Mouse (Mus musculus): ENCODE results near the gene Lbhd2. TPM values are rescaled to one million over a fixed set of nuclear protein-coding genes. Genes with fewer than 3 reads are reported as not detected.

Lbhd2 gene
- polyA plus RNA-seq, 1 experiment = not detected

- TF ChIP-seq TAL1 (IDR thresholded peaks at IDR 0.05; ENCODE audit: low read length) (no peak), GATA1 (IDR thresholded peaks at IDR 0.05; ENCODE audit: low read length) (no peak)
- peaks cover 75% of the 10 kb centered on the region for H3K4me1 ChIP-seq (ENCODE audit: control insufficient read depth)
- no peak overlapping the region for H3K4me3 ChIP-seq (replicated peaks)
- H3K27me3 ChIP-seq (ENCODE audit: control insufficient read depth) = peaks cover 6% of the 10 kb centered on the region; the same call in 1 of the 2 replicates
- peaks cover 96% of the 10 kb centered on the region for H3K36me3 ChIP-seq (ENCODE audit: control insufficient read depth)
- H3K9me3 ChIP-seq (ENCODE audit: control insufficient read depth, low read length) = no peaks in the 10 kb centered on the region
These were observed 41.5 kb downstream of the Lbhd2 start for GRCm38 (mm10) chr12:111447898-111448760.

GRCm38 (mm10) chr12:111448931-111449705 is 42.5 kb downstream of the Lbhd2 start:
- Histone ChIP-seq H3K4me1 (ENCODE audit: control insufficient read depth) (peaks cover 74% of the 10 kb centered on the region), H3K9me3 (ENCODE audit: control insufficient read depth, low read length) (no peaks in the 10 kb centered on the region), H3K27me3 (ENCODE audit: control insufficient read depth) (peaks cover 6% of the 10 kb centered on the region; the same call in 1 of the 2 replicates), H3K36me3 (ENCODE audit: control insufficient read depth) (peaks cover 100% of the 10 kb centered on the region), H3K4me3 (replicated peaks) (no peak overlapping the region)
- TF ChIP-seq GATA1 (IDR thresholded peaks at IDR 0.05; ENCODE audit: low read length) = no peak
- no peak for TF ChIP-seq TAL1 (IDR thresholded peaks at IDR 0.05; ENCODE audit: low read length)

- TF ChIP-seq GATA1 (IDR thresholded peaks at IDR 0.05; ENCODE audit: low read length) = no peak
- TF ChIP-seq TAL1 (IDR thresholded peaks at IDR 0.05; ENCODE audit: low read length) = no peak
- Histone ChIP-seq H3K4me1 (ENCODE audit: control insufficient read depth) (peaks cover 69% of the 10 kb centered on the region), H3K9me3 (ENCODE audit: control insufficient read depth, low read length) (no peaks in the 10 kb centered on the region), H3K27me3 (ENCODE audit: control insufficient read depth) (peaks cover 3% of the 10 kb centered on the region; the same call in 1 of the 2 replicates), H3K36me3 (ENCODE audit: control insufficient read depth) (peaks cover 100% of the 10 kb centered on the region), H3K4me3 (replicated peaks) (no peak overlapping the region)
These were observed 43.8 kb downstream of the Lbhd2 start for GRCm38 (mm10) chr12:111450359-111450758.

DNA sequence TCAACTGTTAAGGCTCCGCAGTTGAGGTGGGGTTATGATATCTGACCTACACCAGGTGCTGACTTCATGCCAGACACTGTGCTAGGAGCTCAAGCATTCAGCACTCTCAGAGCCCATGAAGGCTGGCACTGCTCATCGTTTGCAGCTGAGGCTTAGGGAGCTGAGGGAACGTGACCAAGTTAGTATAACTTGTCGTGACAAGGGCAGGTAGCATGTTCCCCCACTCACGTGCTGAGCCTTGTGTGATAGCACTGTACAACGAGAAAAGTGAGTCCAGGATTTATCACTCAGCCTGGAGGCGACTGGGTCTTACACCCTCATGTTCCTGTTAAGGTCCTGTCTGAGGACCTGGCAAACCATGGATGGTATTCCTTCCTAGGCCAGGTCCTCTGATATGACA is 45.0 kb downstream of the Lbhd2 start:
- Histone ChIP-seq H3K27me3 (ENCODE audit: control insufficient read depth) (peaks cover 1% of the 10 kb centered on the region; the same call in 1 of the 2 replicates), H3K9me3 (ENCODE audit: control insufficient read depth, low read length) (no peaks in the 10 kb centered on the region), H3K36me3 (ENCODE audit: control insufficient read depth) (peaks cover 94% of the 10 kb centered on the region), H3K4me3 (replicated peaks) (no peak overlapping the region), H3K4me1 (ENCODE audit: control insufficient read depth) (peaks cover 60% of the 10 kb centered on the region)
- TF ChIP-seq GATA1 (IDR thresholded peaks at IDR 0.05; ENCODE audit: low read length) = no peak
- no peak for TF ChIP-seq TAL1 (IDR thresholded peaks at IDR 0.05; ENCODE audit: low read length)

DNA sequence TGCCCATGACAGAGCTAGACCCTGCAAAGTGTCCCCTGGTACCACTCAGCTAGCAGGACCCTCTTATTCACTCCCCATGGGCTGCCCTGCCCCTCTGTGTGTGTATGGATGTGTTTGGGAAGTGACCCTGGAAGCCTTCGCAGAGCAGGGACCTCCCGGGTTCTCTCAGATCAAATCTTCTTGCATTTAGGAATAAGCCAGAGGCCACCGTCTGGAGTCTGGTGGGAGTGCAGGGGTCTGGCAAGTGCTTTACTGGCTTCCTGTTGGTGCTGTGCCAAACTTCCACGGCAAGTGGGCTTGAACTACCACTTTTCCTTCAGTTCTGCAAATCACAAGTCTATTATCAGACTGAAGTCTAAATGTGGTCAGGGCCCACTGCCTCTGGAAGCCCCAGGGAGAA is 47.4 kb downstream of the Lbhd2 start:
- TF ChIP-seq TAL1 (IDR thresholded peaks at IDR 0.05; ENCODE audit: low read length) = no peak
- no peak for TF ChIP-seq GATA1 (IDR thresholded peaks at IDR 0.05; ENCODE audit: low read length)
- peaks cover 70% of the 10 kb centered on the region for H3K36me3 ChIP-seq (ENCODE audit: control insufficient read depth)
- peaks cover 16% of the 10 kb centered on the region for H3K27me3 ChIP-seq (ENCODE audit: control insufficient read depth)
- H3K4me1 ChIP-seq (ENCODE audit: control insufficient read depth) = peaks cover 44% of the 10 kb centered on the region
- H3K4me3 ChIP-seq (replicated peaks) = no peak overlapping the region
- no peaks in the 10 kb centered on the region for H3K9me3 ChIP-seq (ENCODE audit: control insufficient read depth, low read length)

DNA sequence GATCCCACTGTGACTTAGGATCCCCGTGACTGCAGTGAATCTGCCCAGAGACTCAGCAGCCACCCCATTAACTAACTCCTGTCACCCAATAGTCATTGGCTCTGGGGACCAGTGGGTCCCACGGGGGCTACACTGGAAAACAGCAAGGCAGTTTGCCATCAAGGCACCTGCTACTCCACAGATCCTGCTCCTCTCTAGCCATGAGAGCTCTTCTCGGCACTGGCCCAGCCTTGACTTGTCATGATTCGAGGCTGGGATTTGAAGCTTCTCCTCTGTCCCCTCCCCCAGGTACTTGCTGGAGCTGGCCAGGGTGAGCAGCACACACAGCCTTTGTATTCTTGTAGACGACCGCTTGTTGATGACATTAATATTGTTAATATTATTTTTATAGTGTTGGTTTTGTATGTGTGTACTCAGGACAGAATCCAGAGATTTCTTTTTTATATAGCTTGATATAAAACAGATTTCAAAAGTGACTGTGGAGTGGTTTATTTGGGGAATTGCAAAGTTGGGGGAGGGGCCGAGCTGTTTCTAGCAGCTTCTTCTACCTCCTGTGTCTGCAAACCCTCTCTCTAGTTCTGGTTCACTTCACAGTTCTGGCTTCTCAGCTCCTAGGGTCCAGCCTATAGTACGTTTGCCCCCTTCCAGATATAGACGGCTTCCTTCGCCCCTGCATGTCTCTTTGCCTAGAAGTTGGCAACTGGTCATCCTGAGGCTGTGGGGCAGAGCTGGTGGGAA is 48.1 kb downstream of the Lbhd2 start:
- peaks cover 18% of the 10 kb centered on the region for H3K27me3 ChIP-seq (ENCODE audit: control insufficient read depth)
- no peak overlapping the region for H3K4me3 ChIP-seq (replicated peaks)
- peaks cover 40% of the 10 kb centered on the region for H3K4me1 ChIP-seq (ENCODE audit: control insufficient read depth)
- TF ChIP-seq GATA1 (IDR thresholded peaks at IDR 0.05; ENCODE audit: low read length) (no peak), TAL1 (IDR thresholded peaks at IDR 0.05; ENCODE audit: low read length) (no peak)
- H3K9me3 ChIP-seq (ENCODE audit: control insufficient read depth, low read length) = no peaks in the 10 kb centered on the region
- H3K36me3 ChIP-seq (ENCODE audit: control insufficient read depth) = peaks cover 63% of the 10 kb centered on the region

- peaks cover 25% of the 10 kb centered on the region for H3K27me3 ChIP-seq (ENCODE audit: control insufficient read depth)
- no peaks in the 10 kb centered on the region for H3K9me3 ChIP-seq (ENCODE audit: control insufficient read depth, low read length)
- peaks cover 34% of the 10 kb centered on the region for H3K4me1 ChIP-seq (ENCODE audit: control insufficient read depth)
- no peak for TF ChIP-seq GATA1 (IDR thresholded peaks at IDR 0.05; ENCODE audit: low read length)
- no peak for TF ChIP-seq TAL1 (IDR thresholded peaks at IDR 0.05; ENCODE audit: low read length)
- peaks cover 56% of the 10 kb centered on the region for H3K36me3 ChIP-seq (ENCODE audit: control insufficient read depth)
- no peak overlapping the region for H3K4me3 ChIP-seq (replicated peaks)
These were observed 48.8 kb downstream of the Lbhd2 start for GRCm38 (mm10) chr12:111455311-111455846.

DNA sequence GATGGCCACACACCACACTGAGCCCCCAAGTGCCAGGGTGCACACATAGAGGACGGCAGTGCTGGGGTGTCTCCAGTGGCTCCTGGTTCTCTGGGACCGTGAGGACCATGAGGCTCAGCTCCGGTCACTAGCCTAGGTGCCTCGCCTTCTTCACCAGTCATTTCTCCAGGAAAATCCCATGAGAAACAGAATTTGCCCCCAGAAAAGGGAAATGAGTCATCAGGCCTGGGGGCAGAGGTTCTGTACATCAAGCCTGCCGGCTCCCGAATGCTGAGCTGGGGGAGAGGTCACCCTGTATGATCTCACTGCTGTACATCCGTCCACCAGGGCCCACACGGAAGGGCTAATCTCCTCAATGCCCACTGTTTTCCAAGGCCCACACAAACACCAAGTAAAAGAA is 49.3 kb downstream of the Lbhd2 start:
- Histone ChIP-seq H3K9me3 (ENCODE audit: control insufficient read depth, low read length) (no peaks in the 10 kb centered on the region), H3K27me3 (ENCODE audit: control insufficient read depth) (peaks cover 30% of the 10 kb centered on the region), H3K4me1 (ENCODE audit: control insufficient read depth) (peaks cover 32% of the 10 kb centered on the region), H3K36me3 (ENCODE audit: control insufficient read depth) (peaks cover 51% of the 10 kb centered on the region), H3K4me3 (replicated peaks) (no peak overlapping the region)
- TF ChIP-seq TAL1 (IDR thresholded peaks at IDR 0.05; ENCODE audit: low read length) (no peak), GATA1 (IDR thresholded peaks at IDR 0.05; ENCODE audit: low read length) (no peak)
